Mouse (Mus musculus): ENCODE measurements around the gene Tubb4b.

DNA sequence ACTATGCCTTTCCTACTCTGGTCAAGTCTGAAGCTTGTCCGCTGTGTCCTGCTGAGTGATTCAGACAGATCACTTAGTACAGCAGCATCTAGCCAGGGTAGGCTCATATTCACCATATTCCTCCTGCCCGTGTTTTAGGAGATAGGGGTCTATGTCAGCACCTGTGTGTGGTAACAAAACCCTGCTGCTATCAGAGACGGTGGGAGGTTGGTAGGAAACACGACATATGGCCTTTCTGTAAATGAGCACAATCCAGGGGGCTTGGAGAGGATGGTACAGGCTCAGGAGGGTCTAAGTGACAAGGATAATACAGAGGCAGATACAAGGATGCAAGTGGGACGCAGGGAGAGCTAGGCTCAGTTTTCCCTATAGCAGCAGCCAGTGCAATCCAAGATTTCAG is 5.1 kb upstream of the Tubb4b start:
- TF ChIP-seq CTCF (IDR thresholded peaks at IDR 0.05; ENCODE audit: low read depth) (no peak), EP300 (IDR thresholded peaks at IDR 0.05; ENCODE audit: low read depth) (no peak)
